Mouse (Mus musculus): ENCODE data around the gene Rph3al. TPM values are rescaled to one million over a fixed set of nuclear protein-coding genes. Genes with fewer than 3 reads are reported as not detected.

Gene Rph3al
- polyA plus RNA-seq, 1 experiment, result 1.1 TPM

GRCm38 (mm10) chr11:75909702-75910429 lies 28.4 kb downstream of the Rph3al start:
- DNase-seq (ENCODE audit: extremely low spot score in 1 of 2, low spot score in 1 of 2), result no peak

- no peak for DNase-seq (ENCODE audit: extremely low spot score in 1 of 2, low spot score in 1 of 2)
These were observed 30.8 kb downstream of the Rph3al start for GRCm38 (mm10) chr11:75907406-75907805.

GRCm38 (mm10) chr11:75906556-75906955 lies 31.7 kb downstream of the Rph3al start:
- DNase-seq (ENCODE audit: extremely low spot score in 1 of 2, low spot score in 1 of 2), result no peak

- no peak for DNase-seq (ENCODE audit: extremely low spot score in 1 of 2, low spot score in 1 of 2)
These were observed 33.2 kb downstream of the Rph3al start for GRCm38 (mm10) chr11:75904982-75905381.

- DNase-seq (ENCODE audit: extremely low spot score in 1 of 2, low spot score in 1 of 2), result no peak
These were observed 33.7 kb downstream of the Rph3al start for GRCm38 (mm10) chr11:75904501-75904900.

- peak in 1 of 2 experiments; percentile 16 for DNase-seq (ENCODE audit: extremely low spot score in 1 of 2, low spot score in 1 of 2)
These were observed 34.7 kb downstream of the Rph3al start for GRCm38 (mm10) chr11:75903486-75903885.

- peak in 1 of 2 experiments; percentile 13 for DNase-seq (ENCODE audit: extremely low spot score in 1 of 2, low spot score in 1 of 2)
These were observed 36.9 kb downstream of the Rph3al start for GRCm38 (mm10) chr11:75901339-75901738.

- no peak for DNase-seq (ENCODE audit: extremely low spot score in 1 of 2, low spot score in 1 of 2)
These were observed 38.6 kb downstream of the Rph3al start for GRCm38 (mm10) chr11:75899676-75900075.

GRCm38 (mm10) chr11:75898532-75898931 lies 39.7 kb downstream of the Rph3al start:
- no peak for DNase-seq (ENCODE audit: extremely low spot score in 1 of 2, low spot score in 1 of 2)

GRCm38 (mm10) chr11:75894791-75895420 lies 43.3 kb downstream of the Rph3al start:
- DNase-seq (ENCODE audit: extremely low spot score in 1 of 2, low spot score in 1 of 2), result no peak

GRCm38 (mm10) chr11:75893956-75894355 lies 44.3 kb downstream of the Rph3al start:
- no peak for DNase-seq (ENCODE audit: extremely low spot score in 1 of 2, low spot score in 1 of 2)

- DNase-seq (ENCODE audit: extremely low spot score in 1 of 2, low spot score in 1 of 2), result no peak
These were observed 50.9 kb downstream of the Rph3al start for GRCm38 (mm10) chr11:75887349-75887748.

- no peak for DNase-seq (ENCODE audit: extremely low spot score in 1 of 2, low spot score in 1 of 2)
These were observed 57.0 kb downstream of the Rph3al start for GRCm38 (mm10) chr11:75881234-75881633.

GRCm38 (mm10) chr11:75880064-75880463 lies 58.2 kb downstream of the Rph3al start:
- DNase-seq (ENCODE audit: extremely low spot score in 1 of 2, low spot score in 1 of 2), result peak in 1 of 2 experiments; percentile 72

GRCm38 (mm10) chr11:75878460-75878859 lies 59.8 kb downstream of the Rph3al start:
- DNase-seq (ENCODE audit: extremely low spot score in 1 of 2, low spot score in 1 of 2), result no peak

- DNase-seq (ENCODE audit: extremely low spot score in 1 of 2, low spot score in 1 of 2), result no peak
These were observed 62.0 kb downstream of the Rph3al start for GRCm38 (mm10) chr11:75876043-75876780.

- no peak for DNase-seq (ENCODE audit: extremely low spot score in 1 of 2, low spot score in 1 of 2)
These were observed 66.5 kb downstream of the Rph3al start for GRCm38 (mm10) chr11:75871688-75872087.

GRCm38 (mm10) chr11:75870947-75871346 lies 67.3 kb downstream of the Rph3al start:
- DNase-seq (ENCODE audit: extremely low spot score in 1 of 2, low spot score in 1 of 2), result no peak

- DNase-seq (ENCODE audit: extremely low spot score in 1 of 2, low spot score in 1 of 2), result no peak
These were observed 67.8 kb downstream of the Rph3al start for GRCm38 (mm10) chr11:75870386-75870785.

- DNase-seq (ENCODE audit: extremely low spot score in 1 of 2, low spot score in 1 of 2), result peak; percentile 87 to 89
These were observed 68.3 kb downstream of the Rph3al start for GRCm38 (mm10) chr11:75869898-75870297.

- no peak for DNase-seq (ENCODE audit: extremely low spot score in 1 of 2, low spot score in 1 of 2)
These were observed 71.4 kb downstream of the Rph3al start for GRCm38 (mm10) chr11:75866861-75867260.
